Mouse (Mus musculus): ENCODE results near the gene Pibf1. TPM values are rescaled to one million over a fixed set of nuclear protein-coding genes. Genes with fewer than 3 reads are reported as not detected.

Gene Pibf1
- polyA plus RNA-seq, 1 experiment from 2014 or later: 24.1 TPM

DNA sequence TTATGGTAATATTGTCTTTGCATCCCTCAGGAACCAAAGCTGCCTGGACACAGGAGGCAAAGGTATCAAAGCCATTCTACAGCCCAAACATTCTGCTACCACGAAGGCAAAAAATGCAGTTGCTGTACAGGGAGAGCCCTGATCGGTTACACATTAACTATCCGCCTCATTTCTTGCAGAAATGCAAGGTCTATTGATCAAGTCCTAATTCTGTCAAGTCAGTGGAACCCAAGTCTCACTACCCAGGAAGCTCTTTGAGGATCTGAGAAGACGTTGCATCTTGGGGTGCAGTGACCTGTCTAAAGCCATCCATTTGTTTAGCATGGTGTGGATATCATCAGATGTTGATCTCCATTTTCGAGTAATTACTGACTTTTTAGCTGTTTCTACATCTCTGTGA is 181.2 kb downstream of the Pibf1 start:
- Histone ChIP-seq H3K4me3 (replicated peaks) (no peak overlapping the region), H3K27me3 (no peaks in the 10 kb centered on the region), H3K9me3 (no peaks in the 10 kb centered on the region), H3K4me1 (peaks cover 10% of the 10 kb centered on the region), H3K36me3 (replicated peaks) (no peaks in the 10 kb centered on the region), H3K4me2 (no peak overlapping the region), H3K9ac (no peak overlapping the region), H3K27ac (no peak overlapping the region)
- no peak for ATAC-seq (ENCODE audit: low FRiP score)
- 87% methylated on average over 5 of the region's 5 CpGs for WGBS

DNA sequence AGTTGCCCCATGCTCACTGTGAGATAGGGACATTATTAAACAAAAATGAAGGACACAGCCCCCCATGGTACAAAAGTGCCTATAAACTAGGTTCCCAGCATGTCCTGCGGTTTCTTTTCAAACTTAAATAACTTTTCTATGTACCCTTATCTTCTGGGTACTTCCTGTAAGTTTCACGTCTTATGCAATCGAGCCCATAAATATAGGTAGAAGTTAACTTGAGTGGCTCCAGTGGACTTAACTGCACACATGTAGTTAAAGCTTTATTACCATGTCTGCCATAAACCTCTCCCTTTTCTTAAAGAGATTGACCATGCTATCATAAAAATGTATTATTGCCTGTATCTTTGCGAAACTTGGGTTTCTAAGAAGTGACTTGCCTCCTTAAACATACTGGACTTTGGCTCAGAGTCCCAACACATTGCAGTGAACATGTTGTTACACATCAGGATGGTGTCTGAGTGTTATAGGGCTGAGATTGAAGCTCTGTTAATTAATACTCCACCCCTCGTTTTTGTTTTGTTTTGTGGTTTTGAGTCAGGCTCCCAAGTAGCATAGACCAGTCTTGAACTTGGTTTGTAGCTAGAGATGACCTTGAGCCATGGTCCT is 181.7 kb downstream of the Pibf1 start:
- peaks cover 10% of the 10 kb centered on the region for H3K4me1 ChIP-seq
- no peak overlapping the region for H3K27ac ChIP-seq
- WGBS: 90% methylated on average over 5 of the region's 5 CpGs
- no peaks in the 10 kb centered on the region for H3K27me3 ChIP-seq
- H3K9ac ChIP-seq: no peak overlapping the region
- no peak for ATAC-seq (ENCODE audit: low FRiP score)
- H3K9me3 ChIP-seq: no peaks in the 10 kb centered on the region
- H3K4me3 ChIP-seq (replicated peaks): no peak overlapping the region
- no peaks in the 10 kb centered on the region for H3K36me3 ChIP-seq (replicated peaks)
- no peak overlapping the region for H3K4me2 ChIP-seq

DNA sequence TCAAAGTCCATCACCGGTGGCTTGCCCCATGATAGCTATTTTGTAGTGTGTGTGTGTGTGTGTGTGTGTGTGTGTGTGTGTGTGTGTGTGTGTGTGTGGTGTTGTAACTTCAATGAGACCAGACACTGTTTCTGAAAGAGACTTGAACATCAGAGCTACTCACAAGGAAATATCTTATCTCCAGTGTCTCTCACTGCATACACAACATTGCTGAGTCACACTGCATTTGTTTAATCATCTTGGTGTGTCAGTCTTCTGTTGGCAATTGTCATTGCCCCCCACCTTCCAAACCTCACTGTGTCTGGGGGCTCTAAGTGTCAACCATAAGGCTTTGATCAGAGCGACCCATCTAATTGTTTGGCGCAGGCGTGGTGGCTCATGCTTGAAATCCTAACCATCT is 186.3 kb downstream of the Pibf1 start:
- no peaks in the 10 kb centered on the region for H3K4me1 ChIP-seq
- no peak for ATAC-seq (ENCODE audit: low FRiP score)
- H3K36me3 ChIP-seq (replicated peaks): no peaks in the 10 kb centered on the region
- H3K4me3 ChIP-seq (replicated peaks): no peak overlapping the region
- 90% methylated on average over 4 of the region's 4 CpGs for WGBS
- H3K27ac ChIP-seq: no peak overlapping the region
- no peaks in the 10 kb centered on the region for H3K9me3 ChIP-seq
- H3K4me2 ChIP-seq: no peak overlapping the region
- no peak overlapping the region for H3K9ac ChIP-seq
- no peaks in the 10 kb centered on the region for H3K27me3 ChIP-seq

DNA sequence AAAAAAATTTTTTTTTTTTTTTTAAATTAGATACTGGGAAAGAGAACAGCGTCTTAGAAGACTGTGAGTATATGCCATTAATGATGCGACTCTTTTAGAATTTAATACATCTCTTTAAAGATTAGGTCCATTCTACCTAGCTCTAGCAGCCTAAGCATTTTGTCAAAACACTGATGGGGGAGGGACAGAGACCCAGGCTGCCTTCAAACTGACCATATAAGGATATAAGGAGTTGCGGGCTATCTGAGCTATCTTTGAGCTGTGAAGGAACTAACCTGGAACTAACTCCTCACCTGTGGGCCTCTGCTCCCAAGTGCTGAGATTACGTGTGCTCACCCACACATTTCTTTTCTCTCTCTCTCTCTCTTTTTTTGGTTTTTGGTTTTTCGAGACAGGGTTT is 193.0 kb downstream of the Pibf1 start:
- no peaks in the 10 kb centered on the region for H3K9me3 ChIP-seq
- no peak overlapping the region for H3K4me2 ChIP-seq
- no peak for ATAC-seq (ENCODE audit: low FRiP score)
- no peak overlapping the region for H3K9ac ChIP-seq
- no peak overlapping the region for H3K27ac ChIP-seq
- 94% methylated on average over 5 of the region's 5 CpGs for WGBS
- H3K4me1 ChIP-seq: no peaks in the 10 kb centered on the region
- H3K27me3 ChIP-seq: no peaks in the 10 kb centered on the region
- no peak overlapping the region for H3K4me3 ChIP-seq (replicated peaks)
- no peaks in the 10 kb centered on the region for H3K36me3 ChIP-seq (replicated peaks)

DNA sequence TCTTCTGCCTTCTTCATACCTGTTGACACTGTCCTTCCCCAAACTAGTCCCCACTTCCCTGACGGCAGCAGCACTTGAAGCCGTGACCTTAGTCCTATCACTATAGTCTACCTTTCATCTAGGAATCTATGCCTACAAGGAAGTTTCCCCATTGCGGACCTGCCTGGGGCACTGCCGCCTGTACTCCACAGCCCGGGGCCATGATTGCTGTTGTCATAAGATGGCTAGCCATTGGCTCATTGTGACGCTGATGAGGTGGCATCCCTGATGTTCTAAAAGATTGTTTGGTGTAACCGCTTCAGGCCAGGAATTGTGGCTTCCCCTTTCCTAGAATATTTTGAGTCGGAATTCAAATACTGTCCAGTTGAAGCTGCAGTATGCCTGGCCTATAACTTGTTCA is 195.2 kb downstream of the Pibf1 start:
- ATAC-seq (ENCODE audit: low FRiP score): no peak
- no peak overlapping the region for H3K27ac ChIP-seq
- H3K27me3 ChIP-seq: peaks cover 14% of the 10 kb centered on the region
- H3K4me1 ChIP-seq: peaks cover 4% of the 10 kb centered on the region
- no peak overlapping the region for H3K9ac ChIP-seq
- no peak overlapping the region for H3K4me3 ChIP-seq (replicated peaks)
- WGBS: 92% methylated on average over 8 of the region's 8 CpGs
- H3K4me2 ChIP-seq: no peak overlapping the region
- no peaks in the 10 kb centered on the region for H3K9me3 ChIP-seq
- no peaks in the 10 kb centered on the region for H3K36me3 ChIP-seq (replicated peaks)

DNA sequence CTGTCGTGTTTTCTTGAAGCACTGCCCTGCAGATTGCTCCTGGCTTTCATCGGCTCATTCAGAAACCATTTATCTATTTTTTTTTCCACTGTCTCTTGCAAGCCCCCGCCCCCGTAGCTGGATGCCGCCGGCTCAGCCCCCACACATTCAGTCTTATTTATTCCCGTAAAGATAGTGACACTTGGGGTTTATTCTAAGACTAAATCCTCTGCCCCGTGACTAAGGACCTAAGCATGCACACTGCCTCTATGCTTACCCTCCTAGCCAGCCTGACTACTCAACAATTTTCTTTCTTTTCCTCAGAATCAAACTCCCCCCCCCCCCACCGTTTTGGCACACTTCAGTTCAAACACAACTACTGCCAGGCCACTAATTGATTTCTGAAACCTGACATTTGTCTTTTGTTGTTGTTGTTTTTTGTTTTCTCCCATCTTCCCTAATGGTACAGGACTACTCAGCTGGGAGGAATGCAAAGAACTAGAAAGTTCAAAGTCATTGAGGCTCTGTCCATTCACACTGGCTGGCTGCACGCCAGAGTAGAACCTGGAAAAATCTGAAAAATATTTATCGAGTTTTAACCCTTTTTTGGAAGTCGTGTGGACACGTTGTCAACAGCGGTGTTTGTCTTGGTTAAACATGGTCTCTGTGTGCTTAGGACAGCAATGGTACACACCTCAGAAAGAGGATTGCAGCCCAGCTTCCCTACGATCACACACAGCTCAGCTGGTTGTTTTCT is 196.6 kb downstream of the Pibf1 start:
- ATAC-seq (ENCODE audit: low FRiP score): no peak

DNA sequence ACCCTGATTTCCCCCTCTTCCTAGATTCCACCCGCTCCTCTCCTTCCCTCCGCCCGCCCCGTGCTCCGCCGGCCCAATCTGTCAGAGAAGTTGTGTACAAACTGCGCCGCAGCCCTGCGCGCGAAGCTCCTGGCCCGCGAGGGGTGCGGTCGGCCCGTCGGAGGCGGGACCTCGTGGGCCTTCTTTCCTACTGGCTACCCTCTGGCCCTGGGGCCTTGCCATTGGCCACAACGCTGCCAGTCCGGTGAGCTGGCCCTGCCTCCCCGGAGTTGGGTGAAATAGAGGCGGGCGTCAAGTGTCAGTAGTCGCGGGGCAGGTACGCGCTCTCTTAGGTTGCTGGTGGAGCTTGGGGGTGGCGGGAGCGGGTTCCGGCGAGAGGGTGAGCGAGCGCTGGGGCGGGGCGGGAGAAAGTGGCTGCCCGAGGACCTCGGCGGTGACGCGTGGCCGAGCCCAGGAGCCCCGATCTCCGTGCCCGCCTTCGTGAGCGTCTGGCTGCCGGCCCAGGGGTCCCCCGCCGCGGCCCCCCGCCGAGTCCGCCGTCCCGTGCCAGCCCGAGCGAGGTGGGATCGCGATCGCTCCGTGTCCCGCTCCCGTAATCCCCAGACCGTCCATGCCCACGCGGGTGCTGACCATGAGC is 199.3 kb downstream of the Pibf1 start, which contains the start of gene Klf5:
Gene Klf5, plus strand, starts transcription at position 307 of the 637 bp plus-strand sequence.
- Histone ChIP-seq H3K4me3 (replicated peaks) (peak within 1 kb of the TSS; percentile 70), H3K27me3 (peaks cover 38% of the 10 kb centered on the region), H3K4me1 (peaks cover 10% of the 10 kb centered on the region), H3K27ac (no peak within 1 kb of the TSS), H3K9ac (peak within 1 kb of the TSS; percentile 65), H3K9me3 (no peaks in the 10 kb centered on the region), H3K36me3 (replicated peaks) (no peaks in the 10 kb centered on the region), H3K4me2 (peak within 1 kb of the TSS; percentile 96)
- WGBS: under 1% methylated on average over 42 of the region's 67 CpGs
- ATAC-seq (ENCODE audit: low FRiP score): peak; percentile 99

More for the DNA sequence above, 196.6 kb downstream of the Pibf1 start:
- no peak overlapping the region for H3K27ac ChIP-seq
- peaks cover 10% of the 10 kb centered on the region for H3K4me1 ChIP-seq
- peaks cover 25% of the 10 kb centered on the region for H3K27me3 ChIP-seq
- no peaks in the 10 kb centered on the region for H3K36me3 ChIP-seq (replicated peaks)
- WGBS: 59% methylated on average over 15 of the region's 15 CpGs
- no peak overlapping the region for H3K4me2 ChIP-seq
- H3K4me3 ChIP-seq (replicated peaks): no peak overlapping the region
- no peaks in the 10 kb centered on the region for H3K9me3 ChIP-seq
- no peak overlapping the region for H3K9ac ChIP-seq

DNA sequence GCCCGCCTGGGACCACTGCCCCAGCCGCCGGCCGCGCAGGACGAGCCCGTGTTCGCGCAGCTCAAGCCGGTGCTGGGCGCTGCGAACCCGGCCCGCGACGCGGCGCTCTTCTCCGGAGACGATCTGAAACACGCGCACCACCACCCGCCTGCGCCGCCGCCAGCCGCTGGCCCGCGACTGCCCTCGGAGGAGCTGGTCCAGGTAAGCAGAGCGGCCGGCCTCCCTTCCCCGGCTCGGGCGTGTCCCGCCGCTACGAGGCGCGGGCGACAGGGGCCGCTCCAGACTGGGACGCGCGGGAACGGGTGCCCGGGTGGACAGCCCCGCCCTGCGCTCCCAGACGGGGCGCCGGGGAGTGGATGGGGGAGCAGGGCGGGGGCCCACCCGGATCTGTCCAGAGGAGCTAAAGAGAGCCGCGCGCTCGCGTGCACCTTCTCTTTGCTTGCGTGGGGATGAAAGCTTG is 199.8 kb downstream of the Pibf1 start:
- Histone ChIP-seq H3K27ac (no peak overlapping the region), H3K9ac (peak overlapping the region; percentile 65), H3K4me2 (peak overlapping the region; percentile 96), H3K4me1 (peaks cover 10% of the 10 kb centered on the region), H3K4me3 (replicated peaks) (peak overlapping the region; percentile 70), H3K36me3 (replicated peaks) (no peaks in the 10 kb centered on the region), H3K9me3 (no peaks in the 10 kb centered on the region), H3K27me3 (peaks cover 38% of the 10 kb centered on the region)
- 1% methylated on average over 60 of the region's 60 CpGs for WGBS
- peak; percentile 85 for ATAC-seq (ENCODE audit: low FRiP score)

DNA sequence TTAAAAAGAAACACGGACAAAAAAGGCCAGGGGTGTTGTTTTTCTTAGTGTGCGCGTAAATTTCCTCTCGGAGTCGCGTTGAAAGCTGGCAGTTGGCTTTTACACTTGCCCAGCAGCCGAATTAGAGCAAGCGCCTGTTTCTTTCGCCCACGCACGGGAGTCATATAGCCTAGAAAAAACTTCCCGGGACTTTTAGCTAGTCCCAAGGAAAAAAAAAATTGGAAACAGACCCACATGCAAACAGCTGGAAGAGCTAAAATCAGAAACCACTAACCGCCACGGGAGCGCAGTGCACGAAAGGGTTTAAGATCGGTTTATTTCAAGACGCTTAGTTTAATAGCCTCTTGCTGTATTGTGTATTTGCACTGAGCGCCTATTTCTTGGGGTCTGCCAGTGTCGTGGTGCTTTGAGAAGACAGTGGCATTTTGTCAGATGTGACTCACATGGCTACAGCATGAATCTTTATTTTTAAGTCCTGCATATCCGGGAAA is 200.5 kb downstream of the Pibf1 start:
- H3K36me3 ChIP-seq (replicated peaks): no peaks in the 10 kb centered on the region
- WGBS: 7% methylated on average over 21 of the region's 21 CpGs
- peak overlapping the region; percentile 96 for H3K4me2 ChIP-seq
- H3K9ac ChIP-seq: peak overlapping the region; percentile 65; the same call in 1 of the 2 replicates
- H3K4me3 ChIP-seq (replicated peaks): peak overlapping the region; percentile 70
- no peak for ATAC-seq (ENCODE audit: low FRiP score)
- H3K27ac ChIP-seq: no peak overlapping the region
- H3K27me3 ChIP-seq: peaks cover 38% of the 10 kb centered on the region
- no peaks in the 10 kb centered on the region for H3K9me3 ChIP-seq
- peaks cover 15% of the 10 kb centered on the region for H3K4me1 ChIP-seq

DNA sequence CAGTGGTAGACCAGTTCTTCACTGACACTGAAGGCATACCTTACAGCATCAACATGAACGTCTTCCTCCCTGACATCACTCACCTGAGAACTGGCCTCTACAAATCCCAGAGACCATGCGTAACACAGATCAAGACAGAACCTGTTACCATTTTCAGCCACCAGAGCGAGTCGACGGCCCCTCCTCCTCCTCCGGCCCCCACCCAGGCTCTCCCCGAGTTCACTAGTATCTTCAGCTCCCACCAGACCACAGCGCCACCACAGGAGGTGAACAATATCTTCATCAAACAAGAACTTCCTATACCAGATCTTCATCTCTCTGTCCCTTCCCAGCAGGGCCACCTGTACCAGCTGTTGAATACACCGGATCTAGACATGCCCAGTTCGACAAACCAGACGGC is 202.2 kb downstream of the Pibf1 start:
- no peaks in the 10 kb centered on the region for H3K36me3 ChIP-seq (replicated peaks)
- no peak overlapping the region for H3K4me2 ChIP-seq
- ATAC-seq (ENCODE audit: low FRiP score): no peak
- peaks cover 19% of the 10 kb centered on the region for H3K4me1 ChIP-seq
- H3K9ac ChIP-seq: no peak overlapping the region
- H3K27ac ChIP-seq: no peak overlapping the region
- H3K9me3 ChIP-seq: no peaks in the 10 kb centered on the region
- H3K4me3 ChIP-seq (replicated peaks): no peak overlapping the region
- 69% methylated on average over 11 of the region's 11 CpGs for WGBS
- H3K27me3 ChIP-seq: peaks cover 38% of the 10 kb centered on the region

All from forebrain, embryonic 12.5 days (tissue).